Mouse (Mus musculus): ENCODE data around the gene Fxyd6. TPM values are rescaled to one million over a fixed set of nuclear protein-coding genes. Genes with fewer than 3 reads are reported as not detected.

The Fxyd6 gene
- total RNA-seq, 1 experiment: 98.9 TPM

DNA sequence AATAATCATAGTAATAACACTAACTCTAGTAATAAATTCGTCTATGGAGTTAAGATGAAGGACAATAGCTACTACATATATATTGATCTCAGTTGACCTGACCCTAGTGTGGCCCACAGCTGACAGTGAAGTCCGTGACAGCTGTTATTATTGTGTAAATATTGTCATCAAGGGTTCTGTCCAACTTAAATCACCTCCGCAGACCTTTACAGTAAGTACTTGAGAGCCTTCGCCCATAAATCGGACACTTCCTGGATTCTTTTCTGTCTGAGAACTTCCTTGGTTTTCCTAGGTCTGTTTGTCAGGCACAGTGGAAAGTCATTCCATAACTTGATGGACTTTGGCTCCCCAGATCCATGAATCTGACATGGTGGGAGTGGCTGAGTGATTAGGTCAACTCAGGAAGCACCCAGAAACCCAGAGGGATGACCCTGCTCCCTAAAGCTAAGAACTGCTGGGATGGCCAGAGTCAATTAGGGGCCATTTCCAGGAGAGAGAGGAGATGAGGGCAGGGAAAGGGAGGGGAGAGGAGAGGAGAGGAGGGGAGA is 74.3 kb downstream of the Fxyd6 start:
- Histone ChIP-seq H3K27ac (ENCODE audit: insufficient read depth, low read depth, low read length, poor library complexity, severe bottlenecking) (no peak overlapping the region), H3K9me3 (ENCODE audit: control insufficient read depth, insufficient read depth, low read depth, low read length) (no peaks in the 10 kb centered on the region), H3K36me3 (ENCODE audit: control insufficient read depth, insufficient read depth, low read length, poor library complexity, severe bottlenecking) (no peaks in the 10 kb centered on the region), H3K4me3 (ENCODE audit: insufficient read depth in 1 of 2, low read depth in 1 of 2, low read length in 2 of 2, poor library complexity in 1 of 2, severe bottlenecking in 1 of 2) (no peak overlapping the region), H3K9ac (ENCODE audit: insufficient read depth, low read depth, low read length, poor library complexity, severe bottlenecking) (no peak overlapping the region), H3K4me1 (ENCODE audit: control insufficient read depth in 2 of 2, insufficient read depth in 2 of 2, low read length in 2 of 2, poor library complexity in 1 of 2) (peaks cover 0 to 2% of the 10 kb centered on the region in 2 experiments; a peak in 2 of 4 replicates)
- TF ChIP-seq ZC3H11A (IDR thresholded peaks at IDR 0.05; ENCODE audit: borderline replicate concordance, low read depth, low read length) (no peak), MAFK (IDR thresholded peaks at IDR 0.05; ENCODE audit: insufficient read depth, low read depth, low read length) (no peak), ZNF384 (IDR thresholded peaks at IDR 0.05; ENCODE audit: low read depth, low read length) (no peak)
- in situ Hi-C loops (cut with MboI; ENCODE audit: low sequenced_read_pairs in 2 of 2, unreplicated experiment in 2 of 2): no loop called here
- no peak for DNase-seq (ENCODE audit: low read depth, low spot score)

Other genes with a start within 250 kb of the Fxyd6 start
- 0.32 and 0.45 TPM in 2 replicates for gene Scn4b, start 231.8 kb upstream of the Fxyd6 start, total RNA-seq (2012; rRNA removed)
- gene BC049352, start 188.2 kb upstream of the Fxyd6 start, total RNA-seq (2012; rRNA removed): not detected in 2 replicates
- 0.32 and 0.36 TPM in 2 replicates for gene Tmprss4, start 166.1 kb upstream of the Fxyd6 start, total RNA-seq (2012; rRNA removed)
- 0.13 TPM in 1 of 2 replicates, not detected in the other for gene Il10ra, start 101.0 kb upstream of the Fxyd6 start, total RNA-seq (2012; rRNA removed)
- gene Tmprss13, start 51.1 kb upstream of the Fxyd6 start, total RNA-seq (2012; rRNA removed): 0.22 and 0.90 TPM in 2 replicates
- 2.2 and 2.5 TPM in 2 replicates for gene Fxyd2, start 29.5 kb downstream of the Fxyd6 start, total RNA-seq (2012; rRNA removed)
- 1.3 and 6.7 TPM in 2 replicates for gene Dscaml1, start 56.4 kb downstream of the Fxyd6 start, total RNA-seq (2012; rRNA removed)

Measured in ES-E14 (cell line).